Mouse (Mus musculus) C2C12 (cell line): Measurements from ENCODE around the gene Rasd1.

Experiments used
- CEBPB ChIP-seq: IDR thresholded peaks from one replicate; pipeline ENCODE4 v1.6.1; 2011; ENCODE audit warnings: low read depth, mild to moderate bottlenecking, control low read depth, moderate library complexity
- CTCF ChIP-seq: IDR thresholded peaks from one replicate; pipeline ENCODE4 v1.5.1; 2011; ENCODE audit not compliant: control insufficient read depth, insufficient read depth, insufficient read length
- FOSL1 ChIP-seq: IDR thresholded peaks from one replicate; pipeline ENCODE4 v1.8.0; 2011; ENCODE audit warnings: mild to moderate bottlenecking, low read length; ENCODE audit not compliant: poor library complexity, insufficient read depth, severe bottlenecking
- MYOD1 ChIP-seq: IDR thresholded peaks from one replicate; pipeline ENCODE4 v1.6.1; 2011; ENCODE audit warnings: low read depth; ENCODE audit not compliant: control insufficient read depth, insufficient read length

DNA sequence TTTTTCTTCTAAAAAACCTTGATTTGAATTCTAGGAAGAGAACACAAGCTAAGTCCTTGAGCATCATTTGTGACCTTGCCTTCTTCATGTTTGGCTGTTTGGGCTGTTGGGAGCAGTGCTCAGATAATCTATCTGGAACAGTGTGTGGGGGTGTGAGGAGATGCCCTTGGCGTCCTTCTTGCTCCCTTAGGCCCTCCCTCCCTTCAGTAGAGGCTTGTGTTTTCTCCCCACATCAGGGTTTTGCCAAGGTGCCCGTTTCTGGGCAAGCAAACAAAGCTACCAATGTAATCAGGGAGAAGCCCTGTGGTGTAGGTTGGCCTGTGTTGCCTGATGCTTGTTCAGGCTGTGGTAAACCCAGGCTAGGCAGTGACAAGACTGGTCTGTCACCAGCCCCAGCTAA is 27.1 kb downstream of the Rasd1 start:
- TF ChIP-seq CTCF (no peak), CEBPB (no peak), FOSL1 (no peak), MYOD1 (no peak)
